Mouse (Mus musculus) splenic B cell, adult 2 months (primary cell): ENCODE measurements around the gene Prkag2.
"Not testable (repeated sequence)": the region's sequence is repeated elsewhere in the genome, so short reads cannot be mapped to it uniquely, and the experiment has no call there.

Source experiments
- DNase-seq: peaks from one replicate; pipeline ENCODE4 v3.0.0-alpha.2; 2011; ENCODE audit warnings: low read depth, low spot score
- H3K27me3 ChIP-seq: 2 replicates; pipeline ENCODE4 v1.6.1; 2012; ENCODE audit warnings: mild to moderate bottlenecking, low read length, moderate library complexity, mixed read lengths; ENCODE audit not compliant: control insufficient read depth, poor library complexity, insufficient read depth, severe bottlenecking
- H3K36me3 ChIP-seq: 2 replicates; pipeline ENCODE4 v1.6.1; 2012; ENCODE audit warnings: mild to moderate bottlenecking, low read length, moderate library complexity, mixed read lengths; ENCODE audit not compliant: control insufficient read depth, poor library complexity, insufficient read depth, severe bottlenecking

Prkag2 gene

DNA sequence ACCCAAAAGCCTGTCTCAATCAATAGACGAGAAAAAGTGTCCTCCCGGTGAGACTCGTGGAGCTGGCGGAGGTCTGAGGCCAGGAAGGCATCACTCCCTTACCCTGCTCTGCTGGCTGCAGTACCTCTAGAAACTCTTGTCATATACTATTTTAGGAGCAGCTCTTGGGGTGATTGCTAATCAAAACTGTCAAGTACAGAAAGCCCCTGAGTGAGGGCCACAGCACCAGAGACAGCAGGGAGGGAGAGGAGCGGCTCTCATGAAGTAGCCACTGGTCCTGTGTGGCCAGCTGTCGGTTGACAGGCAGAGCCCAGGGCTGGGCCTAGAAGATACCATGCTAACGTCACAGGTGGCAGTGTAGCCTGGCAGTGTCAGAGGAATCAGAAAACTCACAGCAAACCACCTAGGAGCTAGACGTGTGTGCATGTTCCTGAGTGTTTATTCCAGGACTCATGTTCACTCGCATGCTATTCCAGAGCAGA, 239.0 kb downstream of the Prkag2 start:
- no peak for DNase-seq
- H3K36me3 ChIP-seq, result peaks cover 1% of the 10 kb centered on the region; the same call in 1 of the 2 replicates
- H3K27me3 ChIP-seq, result no peaks in the 10 kb centered on the region

DNA sequence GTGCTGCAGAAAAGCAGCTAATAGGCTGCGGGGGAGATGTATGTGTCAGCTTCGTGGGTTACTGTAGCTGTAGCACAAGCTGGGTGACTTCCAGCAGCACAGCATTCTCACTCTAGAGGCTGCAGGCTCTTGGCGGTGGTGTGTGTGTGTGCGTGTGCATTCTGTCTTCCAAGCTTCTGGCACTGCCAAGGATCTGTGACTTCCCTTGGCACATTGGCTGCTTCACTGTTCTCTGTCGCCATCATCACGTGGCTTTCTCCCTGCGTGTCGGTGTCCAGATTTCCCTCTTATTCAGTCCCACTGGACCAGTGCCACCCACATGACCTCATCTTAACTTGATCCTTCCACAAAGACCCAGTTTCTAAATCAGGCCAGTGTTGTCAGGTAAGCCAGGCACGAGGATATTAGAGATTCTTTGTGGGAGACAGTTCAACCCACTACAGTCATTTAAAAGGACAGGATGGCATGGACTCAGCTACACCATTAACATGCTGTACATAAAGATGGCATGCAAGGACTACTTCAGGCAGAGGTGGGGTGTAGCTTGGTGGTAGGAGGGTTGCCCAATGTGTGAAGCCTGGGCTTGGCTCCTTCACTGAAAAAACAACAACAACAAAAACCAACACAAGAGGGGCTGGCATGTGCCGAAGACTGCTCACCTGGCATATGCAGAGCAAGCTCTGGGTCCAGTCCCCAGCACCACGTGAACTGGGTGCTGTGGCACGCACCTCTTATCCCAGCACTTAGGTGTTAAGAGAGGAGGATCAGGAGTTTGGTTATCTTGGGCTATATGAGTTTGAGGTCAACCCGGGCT, 239.6 kb downstream of the Prkag2 start:
- no peaks in the 10 kb centered on the region for H3K27me3 ChIP-seq
- no peak for DNase-seq
- H3K36me3 ChIP-seq, result peaks cover 1% of the 10 kb centered on the region; the same call in 1 of the 2 replicates

DNA sequence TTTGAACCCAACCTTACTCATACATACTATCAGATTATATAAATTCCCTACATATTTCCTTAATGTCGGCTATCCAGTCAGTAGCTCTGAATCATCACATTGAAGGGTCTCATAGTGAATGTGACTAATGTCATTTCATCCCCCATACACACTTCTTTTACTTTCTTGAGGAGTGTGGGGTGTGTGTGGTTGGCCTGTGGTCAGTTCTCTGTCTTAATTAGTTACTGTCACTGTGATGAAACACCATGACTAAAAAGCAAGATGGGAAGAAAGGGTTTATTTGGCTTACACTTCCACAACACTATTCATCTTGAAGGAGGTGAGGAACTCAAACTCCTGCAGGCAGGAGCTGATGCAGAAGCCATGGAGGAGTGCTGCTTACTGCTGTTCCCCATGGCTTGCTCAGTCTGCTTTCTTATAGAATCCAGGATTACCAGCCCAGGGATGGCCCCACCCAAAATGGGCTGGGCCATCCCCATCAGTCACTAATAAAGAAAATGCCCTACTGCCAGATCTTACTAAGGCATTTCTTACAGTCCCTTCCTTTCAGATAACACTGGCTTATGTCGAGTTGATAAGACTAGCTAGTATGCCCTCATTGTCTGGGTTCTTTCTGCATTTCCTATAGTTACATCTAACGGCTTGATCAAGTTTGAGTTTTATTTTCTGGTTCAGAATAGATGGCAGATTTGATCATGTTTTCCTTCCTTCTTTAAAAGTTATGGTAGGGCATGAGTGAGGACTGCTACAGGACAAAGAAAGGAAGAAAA, 240.5 kb downstream of the Prkag2 start:
- no peak for DNase-seq
- H3K36me3 ChIP-seq, result peaks cover 1% of the 10 kb centered on the region; the same call in 1 of the 2 replicates
- no peaks in the 10 kb centered on the region for H3K27me3 ChIP-seq

DNA sequence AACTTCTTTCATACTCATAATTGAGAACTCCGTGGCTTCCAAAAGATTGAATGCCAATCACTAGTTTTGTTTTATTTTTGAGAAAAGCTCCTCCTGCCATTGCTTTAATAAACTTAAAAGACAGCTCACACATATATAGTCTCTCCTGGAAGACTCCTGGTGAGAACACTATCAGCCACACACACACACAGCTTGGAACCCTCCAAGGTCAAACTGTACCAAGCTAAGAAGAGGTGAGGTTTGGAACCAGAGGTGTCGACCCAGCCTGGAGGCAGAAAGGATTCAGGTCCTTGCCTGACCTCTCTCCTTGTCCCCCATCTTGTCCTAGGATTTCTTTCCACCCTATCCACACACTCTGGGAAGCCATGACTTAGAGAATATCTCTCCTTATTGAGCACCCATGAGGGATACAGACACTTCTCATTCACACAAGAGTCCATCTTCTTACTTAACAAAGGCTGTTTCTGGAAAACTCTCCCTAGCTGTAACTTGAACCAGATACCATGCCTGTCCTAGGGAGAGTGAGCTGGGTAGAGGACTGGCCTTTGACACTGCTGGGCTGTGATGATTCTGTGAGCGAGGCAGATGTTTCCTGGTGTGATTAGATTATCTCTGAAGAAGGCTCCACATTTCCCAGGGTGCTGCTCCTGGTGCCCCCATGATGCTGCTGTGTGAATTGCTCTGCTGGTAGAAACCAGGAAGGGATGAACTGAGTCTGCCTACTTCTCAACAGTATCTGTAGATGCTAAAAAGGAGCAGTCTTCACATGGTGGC, 245.4 kb downstream of the Prkag2 start:
- DNase-seq, result no peak
- no peaks in the 10 kb centered on the region for H3K36me3 ChIP-seq
- H3K27me3 ChIP-seq, result no peaks in the 10 kb centered on the region

DNA sequence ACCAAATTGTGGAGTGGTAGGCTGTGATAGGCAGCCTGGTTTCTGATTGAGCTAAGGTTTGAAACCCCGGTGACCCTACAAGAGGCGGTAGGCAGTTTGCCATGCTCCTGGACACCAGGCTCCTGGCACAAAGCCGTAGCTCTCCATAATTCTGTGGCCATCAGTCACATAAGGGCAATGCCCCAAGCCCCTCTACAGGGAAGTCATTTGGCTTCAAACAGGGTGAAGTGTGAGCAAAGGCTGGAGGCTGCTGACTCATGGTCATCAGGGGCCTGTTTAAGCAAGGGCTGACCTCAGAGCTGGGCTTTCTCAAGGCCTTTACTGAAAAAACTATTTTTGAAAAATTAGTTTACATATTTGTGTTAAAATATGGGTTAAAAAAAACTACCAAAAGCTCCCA, 246.2 kb downstream of the Prkag2 start:
- Histone ChIP-seq H3K27me3 (no peaks in the 10 kb centered on the region), H3K36me3 (no peaks in the 10 kb centered on the region)
- no peak for DNase-seq

DNA sequence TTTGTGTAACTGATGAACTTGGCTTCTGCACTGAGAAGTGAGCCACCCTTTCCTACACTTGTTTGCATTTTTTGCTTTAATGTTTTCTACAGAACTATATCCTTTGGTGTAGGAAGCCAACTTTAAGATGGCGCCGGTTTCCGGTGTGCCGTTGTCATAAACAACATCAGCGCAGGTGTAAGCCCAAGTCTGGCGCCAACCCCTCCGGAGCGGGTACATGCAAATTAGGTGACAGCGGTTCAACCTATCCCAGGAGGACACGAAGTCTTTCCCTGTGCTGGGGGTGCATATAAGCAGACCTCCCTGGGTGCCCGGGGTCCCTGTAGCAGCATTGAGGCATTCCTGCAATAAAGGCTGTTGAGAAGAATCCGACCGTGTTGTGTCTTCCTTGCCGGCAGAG, 252.2 kb downstream of the Prkag2 start:
- not testable (repeated sequence) for H3K36me3 ChIP-seq, DNase-seq, H3K27me3 ChIP-seq

DNA sequence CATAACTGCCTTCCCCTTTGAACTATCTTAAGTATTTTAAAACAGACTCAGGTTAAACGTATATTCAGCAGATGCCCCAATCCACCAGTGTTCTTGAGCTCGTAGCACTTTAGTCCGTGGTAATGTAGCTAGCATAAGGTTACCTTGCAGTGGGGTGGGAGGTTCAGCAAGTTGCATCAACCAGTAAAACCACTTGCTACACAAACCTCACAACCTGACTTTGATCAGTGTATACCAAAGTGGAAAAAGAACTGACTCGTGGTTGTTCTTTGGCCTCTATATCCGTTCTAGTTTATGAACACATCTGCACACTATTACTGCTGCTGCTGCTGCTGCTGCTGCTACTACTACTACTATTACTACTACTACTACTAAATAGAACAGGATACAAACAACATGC, 256.6 kb downstream of the Prkag2 start:
- no peak for DNase-seq
- H3K36me3 ChIP-seq, result no peaks in the 10 kb centered on the region
- no peaks in the 10 kb centered on the region for H3K27me3 ChIP-seq

DNA sequence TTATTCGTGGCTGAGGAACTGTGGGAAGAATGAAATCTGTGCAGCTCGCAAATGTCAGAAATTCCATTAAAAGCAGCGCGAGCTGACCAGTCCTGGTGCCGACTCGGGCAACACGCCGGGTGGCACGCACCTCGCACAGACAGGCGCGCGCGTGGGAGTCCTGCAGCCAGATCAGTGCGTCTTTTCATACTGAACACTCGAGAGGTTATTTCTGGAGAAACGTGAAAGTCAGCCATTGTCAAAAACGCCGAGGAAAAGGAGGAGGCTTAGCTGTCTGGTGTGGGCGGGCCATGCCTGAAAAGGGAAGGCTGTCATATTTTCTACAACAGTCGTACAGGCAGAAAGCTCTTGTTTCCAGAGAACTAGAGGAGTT, 257.4 kb downstream of the Prkag2 start:
- Histone ChIP-seq H3K27me3 (no peaks in the 10 kb centered on the region), H3K36me3 (no peaks in the 10 kb centered on the region)
- no peak for DNase-seq

DNA sequence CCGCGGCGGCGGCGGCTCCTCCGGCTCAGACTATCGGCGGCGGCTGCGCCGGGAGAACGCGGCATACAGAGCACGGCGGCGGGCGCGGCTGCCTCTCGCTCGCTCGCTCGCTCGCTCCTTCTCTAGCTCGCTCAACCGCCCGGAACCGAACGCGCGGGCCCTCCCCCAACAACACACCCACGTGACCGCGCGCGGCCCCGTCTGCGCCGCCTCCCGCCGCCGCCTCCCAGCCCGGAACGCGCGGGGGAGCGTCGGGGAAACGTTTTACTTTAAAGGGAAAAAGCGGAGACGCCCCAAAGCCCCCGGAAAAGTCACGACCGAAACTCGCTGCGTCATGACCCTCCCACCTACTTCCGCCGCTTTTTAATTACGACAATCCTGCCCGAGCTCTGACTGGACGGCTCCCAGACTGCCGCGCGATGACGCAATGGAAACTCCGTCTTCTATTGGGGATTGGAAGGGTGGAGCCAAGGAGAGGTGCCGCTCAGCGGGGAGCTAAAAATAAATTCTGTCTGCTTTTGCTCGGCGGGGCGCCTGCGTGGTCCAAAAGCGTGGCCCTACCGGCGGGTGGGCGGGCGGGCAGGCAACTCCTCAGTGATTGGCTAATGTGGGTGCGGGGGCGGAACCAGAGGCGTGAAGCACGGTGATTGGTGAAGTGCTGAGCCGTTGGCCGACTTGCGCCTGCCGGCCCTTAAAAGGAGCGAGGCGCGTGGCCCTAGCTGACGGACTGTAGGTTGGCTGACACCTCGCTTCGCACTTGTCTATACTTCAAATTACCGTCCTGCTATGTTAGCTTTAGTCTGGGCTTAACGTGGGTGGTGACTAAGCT, 258.0 kb downstream of the Prkag2 start, which contains the start of gene Rheb:
Gene Rheb (minus strand): TSS at position 351 of the 829 bp plus-strand sequence.
- Histone ChIP-seq H3K27me3 (no peaks in the 10 kb centered on the region), H3K36me3 (no peaks in the 10 kb centered on the region)
- DNase-seq, result peak; percentile 100

DNA sequence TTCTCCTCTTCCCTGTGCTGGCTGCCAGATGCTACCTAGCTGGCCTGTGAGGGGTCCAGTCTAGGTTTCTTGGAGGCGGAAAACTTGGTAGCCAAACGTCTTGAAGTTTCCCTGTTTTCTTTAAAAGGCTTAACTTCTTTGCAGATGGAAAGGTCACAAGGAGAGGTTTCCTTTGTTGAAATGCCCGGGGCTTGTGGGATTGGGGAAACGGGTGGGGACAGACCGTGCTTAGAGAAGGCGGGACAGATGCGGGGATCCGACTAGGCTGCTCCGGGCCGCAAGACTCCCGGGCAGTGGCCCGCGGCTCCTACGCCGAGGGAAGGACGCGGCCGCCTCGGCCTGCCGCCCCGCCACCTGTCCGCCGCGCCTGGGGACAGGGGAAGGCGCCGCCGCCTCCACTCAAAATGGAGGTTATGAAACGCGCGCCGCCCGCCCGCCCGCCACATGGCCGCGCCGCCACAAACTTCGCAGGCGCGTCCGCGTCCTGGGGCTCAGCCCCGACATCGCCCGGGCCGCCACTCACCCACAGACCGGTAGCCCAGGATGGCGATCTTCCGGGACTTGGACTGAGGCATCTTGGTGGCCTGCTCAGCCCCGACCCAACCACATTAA, 258.7 kb downstream of the Prkag2 start:
- Histone ChIP-seq H3K36me3 (no peaks in the 10 kb centered on the region), H3K27me3 (no peaks in the 10 kb centered on the region)
- DNase-seq, result no peak

DNA sequence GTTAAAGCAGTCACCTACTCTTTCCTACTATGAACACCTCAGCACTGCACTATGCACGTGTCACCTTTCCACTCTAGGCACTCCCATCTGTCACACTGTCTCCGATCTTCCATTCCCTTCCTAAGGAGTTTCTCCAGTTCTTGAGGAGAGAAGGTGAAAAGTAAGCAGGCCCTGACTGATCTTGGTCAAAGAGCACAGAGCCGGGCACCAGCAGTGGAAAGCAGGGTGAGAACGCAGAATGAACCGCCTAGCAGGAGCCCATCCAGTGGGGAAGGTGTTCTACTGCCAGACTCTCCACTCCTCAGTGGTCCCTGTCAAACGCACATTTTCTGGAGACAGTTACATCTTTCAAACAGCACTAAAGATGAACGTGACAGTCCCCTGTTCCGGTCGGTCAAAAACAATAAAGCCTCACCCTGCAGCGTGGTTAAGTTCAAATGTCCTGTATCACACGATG, 259.4 kb downstream of the Prkag2 start:
- Histone ChIP-seq H3K36me3 (no peaks in the 10 kb centered on the region), H3K27me3 (no peaks in the 10 kb centered on the region)
- DNase-seq, result peak; percentile 18

DNA sequence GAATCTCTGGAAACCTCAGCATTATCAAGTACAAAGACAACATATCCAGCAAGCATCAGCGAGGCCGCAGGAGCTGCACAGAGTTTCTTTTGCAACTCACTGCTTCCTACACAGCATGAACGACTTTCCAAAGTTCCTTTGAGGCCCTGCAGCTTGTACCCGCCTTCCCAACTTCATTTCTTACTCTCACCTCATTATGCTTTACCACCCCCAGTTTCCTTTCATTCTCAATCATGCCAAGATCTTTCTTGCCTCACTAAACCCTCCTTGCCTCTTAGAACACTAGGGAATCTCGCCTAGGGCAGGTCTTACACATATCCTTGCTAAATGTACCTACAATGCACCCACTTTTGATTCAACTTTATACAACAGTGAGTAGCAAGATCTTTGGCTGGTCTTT, 266.0 kb downstream of the Prkag2 start:
- Histone ChIP-seq H3K27me3 (no peaks in the 10 kb centered on the region), H3K36me3 (0 out of 2 replicates have a peak, but pooled peaks cover 1% of the 10 kb centered on the region)
- DNase-seq, result no peak

DNA sequence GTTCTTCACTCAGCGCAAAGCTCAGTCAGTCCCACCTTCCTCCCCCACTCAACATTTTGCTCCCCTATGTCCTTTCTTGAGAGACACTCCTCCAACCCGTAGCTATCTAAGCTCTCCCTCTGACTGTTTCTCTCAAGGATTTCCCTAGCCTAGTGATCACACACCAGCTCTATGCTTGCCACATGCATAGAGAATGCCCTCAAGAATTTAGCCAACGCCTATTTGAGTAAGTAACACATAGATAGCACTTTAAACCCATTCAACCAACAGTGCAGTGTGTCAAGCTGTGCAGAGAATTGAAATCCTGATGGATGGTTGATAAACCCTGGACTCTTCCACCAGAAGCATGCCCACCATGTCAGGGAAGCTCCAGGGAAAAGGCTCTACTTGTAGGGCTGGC, 268.5 kb downstream of the Prkag2 start:
- DNase-seq, result no peak
- Histone ChIP-seq H3K27me3 (no peaks in the 10 kb centered on the region), H3K36me3 (0 out of 2 replicates have a peak, but pooled peaks cover 1% of the 10 kb centered on the region)
